Mouse (Mus musculus) forelimb bud, embryonic 11.5 days (tissue): ENCODE results near the gene Cog7.

ENCODE experiments used
- DNase-seq: peaks from one replicate; pipeline ENCODE4 v3.0.0-alpha.2; 2012; ENCODE audit warnings: low read depth, low spot score

The Cog7 gene

GRCm38 (mm10) chr7:121954891-121955669 is 26.4 kb downstream of the Cog7 start:
- DNase-seq, result peak; percentile 67

- no peak for DNase-seq
Measured at GRCm38 (mm10) chr7:121947513-121947912, 34.0 kb downstream of the Cog7 start.

GRCm38 (mm10) chr7:121946196-121946595 is 35.3 kb downstream of the Cog7 start:
- no peak for DNase-seq

GRCm38 (mm10) chr7:121942371-121942770 is 39.1 kb downstream of the Cog7 start:
- no peak for DNase-seq

- no peak for DNase-seq
Measured at GRCm38 (mm10) chr7:121941640-121942039, 39.9 kb downstream of the Cog7 start.

GRCm38 (mm10) chr7:121941016-121941415 is 40.5 kb downstream of the Cog7 start:
- DNase-seq, result no peak

- no peak for DNase-seq
Measured at GRCm38 (mm10) chr7:121939729-121940128, 41.8 kb downstream of the Cog7 start.

GRCm38 (mm10) chr7:121939244-121939643 is 42.3 kb downstream of the Cog7 start:
- no peak for DNase-seq

GRCm38 (mm10) chr7:121938124-121938891 is 43.2 kb downstream of the Cog7 start:
- DNase-seq, result no peak

- no peak for DNase-seq
Measured at GRCm38 (mm10) chr7:121936861-121937630, 44.5 kb downstream of the Cog7 start.

- no peak for DNase-seq
Measured at GRCm38 (mm10) chr7:121935906-121936794, 45.4 kb downstream of the Cog7 start.

- no peak for DNase-seq
Measured at GRCm38 (mm10) chr7:121934346-121934745, 47.2 kb downstream of the Cog7 start.

- DNase-seq, result no peak
Measured at GRCm38 (mm10) chr7:121933675-121934074, 47.8 kb downstream of the Cog7 start.

GRCm38 (mm10) chr7:121931246-121931645 is 50.3 kb downstream of the Cog7 start:
- DNase-seq, result no peak

GRCm38 (mm10) chr7:121927882-121928281 is 53.6 kb downstream of the Cog7 start:
- DNase-seq, result no peak

- DNase-seq, result no peak
Measured at GRCm38 (mm10) chr7:121924361-121924760, 57.1 kb downstream of the Cog7 start.

GRCm38 (mm10) chr7:121913944-121914343 is 67.6 kb downstream of the Cog7 start:
- no peak for DNase-seq

- no peak for DNase-seq
Measured at GRCm38 (mm10) chr7:121912250-121912649, 69.3 kb downstream of the Cog7 start.

GRCm38 (mm10) chr7:121906879-121907278 is 74.6 kb downstream of the Cog7 start:
- no peak for DNase-seq

GRCm38 (mm10) chr7:121902757-121903411 is 78.6 kb downstream of the Cog7 start:
- DNase-seq, result no peak

GRCm38 (mm10) chr7:121899940-121900339 is 81.6 kb downstream of the Cog7 start:
- DNase-seq, result peak; percentile 11
